Mouse (Mus musculus): ENCODE measurements around the gene Igf1r. TPM values are rescaled to one million over a fixed set of nuclear protein-coding genes. Genes with fewer than 3 reads are reported as not detected.

Gene Igf1r
- polyA plus RNA-seq, 1 experiment: 9.8 TPM

DNA sequence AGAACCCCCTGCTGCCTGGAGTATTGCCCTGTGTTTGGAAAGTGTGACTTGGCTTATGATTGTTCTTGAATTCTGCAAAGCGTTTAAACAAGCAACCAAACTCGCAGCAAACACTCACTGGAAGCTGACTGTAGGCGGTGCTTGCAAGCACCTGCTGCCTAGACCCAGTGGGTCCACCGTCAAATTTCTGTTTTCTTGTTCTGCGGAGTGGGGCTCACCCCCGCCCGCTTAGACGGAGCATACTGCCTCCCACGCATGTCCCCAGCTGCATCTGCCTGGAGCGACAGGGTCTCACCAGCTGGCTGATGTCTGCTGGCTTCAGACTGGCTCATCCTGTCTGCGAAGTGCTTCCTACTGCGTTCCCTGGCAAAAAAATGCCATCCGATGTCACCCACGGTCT, 311.9 kb downstream of the Igf1r start:
- no peaks in the 10 kb centered on the region for H3K36me3 ChIP-seq (ENCODE audit: control insufficient read depth, insufficient read depth)
- no peaks in the 10 kb centered on the region for H3K79me3 ChIP-seq (ENCODE audit: low read depth)
- no peak overlapping the region for H3ac ChIP-seq (ENCODE audit: control insufficient read depth, insufficient read length, low read depth)
- no peak for TF ChIP-seq MYOD1 (IDR thresholded peaks at IDR 0.05; ENCODE audit: control insufficient read depth, insufficient read length, low read depth)
- H3K27me3 ChIP-seq (ENCODE audit: control insufficient read depth, insufficient read depth, insufficient read length): no peaks in the 10 kb centered on the region
- no peaks in the 10 kb centered on the region for H3K79me2 ChIP-seq (ENCODE audit: control insufficient read depth, insufficient read depth)
- no peak overlapping the region for H3K4me3 ChIP-seq (ENCODE audit: insufficient read depth, poor library complexity, severe bottlenecking)

DNA sequence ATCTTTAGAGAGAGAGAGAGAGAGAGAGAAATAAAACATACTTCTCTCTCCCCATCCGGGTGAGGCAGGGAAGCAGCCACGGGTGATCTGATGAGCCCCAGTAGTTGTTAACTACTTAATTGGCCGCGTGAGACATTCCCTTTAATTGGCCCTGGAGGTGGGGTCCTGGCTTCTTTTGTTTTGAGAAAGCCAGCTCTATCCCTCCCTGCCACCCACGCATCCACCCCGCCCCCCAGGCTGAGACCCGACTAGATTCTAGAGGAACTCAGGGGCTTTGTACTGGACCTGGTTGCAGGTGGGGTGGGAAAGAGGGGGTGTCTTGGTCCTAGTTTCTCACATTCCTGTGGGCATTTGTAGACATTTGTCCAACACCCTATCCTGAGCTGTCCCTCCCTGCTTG, 312.8 kb downstream of the Igf1r start:
- Histone ChIP-seq H3ac (ENCODE audit: control insufficient read depth, insufficient read length, low read depth) (no peak overlapping the region), H3K27me3 (ENCODE audit: control insufficient read depth, insufficient read depth, insufficient read length) (no peaks in the 10 kb centered on the region), H3K79me3 (ENCODE audit: low read depth) (no peaks in the 10 kb centered on the region), H3K36me3 (ENCODE audit: control insufficient read depth, insufficient read depth) (no peaks in the 10 kb centered on the region), H3K4me3 (ENCODE audit: insufficient read depth, poor library complexity, severe bottlenecking) (no peak overlapping the region), H3K79me2 (ENCODE audit: control insufficient read depth, insufficient read depth) (no peaks in the 10 kb centered on the region)
- TF ChIP-seq CTCF (IDR thresholded peaks at IDR 0.05; ENCODE audit: control insufficient read depth, insufficient read depth, insufficient read length) (no peak), USF1 (IDR thresholded peaks at IDR 0.05; ENCODE audit: low read depth) (no peak), MYOD1 (IDR thresholded peaks at IDR 0.05; ENCODE audit: control insufficient read depth, insufficient read length, low read depth) (no peak)

DNA sequence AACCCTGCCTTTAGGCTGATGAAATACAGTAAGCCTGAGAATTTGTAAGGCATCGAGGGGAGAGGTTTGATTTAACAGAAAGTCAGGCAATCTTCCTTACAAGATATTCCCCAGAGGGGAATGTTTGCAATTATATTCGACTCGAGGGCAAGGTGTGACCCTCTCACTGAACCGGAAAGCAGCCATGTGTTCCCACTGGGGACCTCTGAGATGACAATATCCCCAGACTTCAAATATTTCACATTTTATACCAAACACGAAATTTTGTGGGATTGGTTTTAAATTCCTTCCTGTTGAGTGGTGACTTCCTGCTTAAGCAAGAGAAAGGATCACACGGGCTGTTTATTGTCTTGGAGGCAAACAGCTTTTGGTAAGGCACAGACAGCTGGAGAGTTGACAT, 314.1 kb downstream of the Igf1r start:
- H3K36me3 ChIP-seq (ENCODE audit: control insufficient read depth, insufficient read depth): no peaks in the 10 kb centered on the region
- no peak for TF ChIP-seq FOSL1 (IDR thresholded peaks at IDR 0.05; ENCODE audit: insufficient read depth, low read length, poor library complexity, severe bottlenecking)
- no peak for TF ChIP-seq CTCF (IDR thresholded peaks at IDR 0.05; ENCODE audit: control insufficient read depth, insufficient read depth, insufficient read length)
- no peak for TF ChIP-seq USF1 (IDR thresholded peaks at IDR 0.05; ENCODE audit: low read depth)
- peak; percentile 48 for TF ChIP-seq MYOD1 (IDR thresholded peaks at IDR 0.05; ENCODE audit: control insufficient read depth, insufficient read length, low read depth)
- TF ChIP-seq CEBPB (IDR thresholded peaks at IDR 0.05; ENCODE audit: low read depth): peak; percentile 63
- peak; percentile 62 for TF ChIP-seq MAX (IDR thresholded peaks at IDR 0.05)
- TF ChIP-seq MYOG (IDR thresholded peaks at IDR 0.05; ENCODE audit: control insufficient read depth, extremely low read depth, insufficient read length): no peak

DNA sequence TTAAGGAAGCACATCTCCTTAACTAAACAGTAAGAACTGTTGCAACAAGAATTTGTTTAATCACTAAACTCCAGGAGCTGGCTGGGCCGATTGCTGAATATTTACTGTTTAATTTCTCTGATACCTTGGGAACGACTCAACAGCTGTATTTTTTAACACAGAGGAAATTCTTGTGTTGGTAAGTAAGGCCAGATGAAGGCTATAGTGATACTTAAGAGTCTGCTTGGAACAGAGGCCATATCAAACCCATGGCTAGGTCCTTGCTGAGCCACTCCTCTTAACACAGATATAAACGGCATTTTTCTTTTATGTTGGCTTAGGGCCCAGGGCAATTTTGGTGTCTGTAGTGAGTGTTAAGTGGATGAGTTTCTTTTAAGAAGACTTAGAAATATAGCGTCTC, 317.9 kb downstream of the Igf1r start:
- no peaks in the 10 kb centered on the region for H3K27me3 ChIP-seq (ENCODE audit: control insufficient read depth, insufficient read depth, insufficient read length)
- no peak overlapping the region for H3K4me3 ChIP-seq (ENCODE audit: insufficient read depth, poor library complexity, severe bottlenecking)
- H3K79me2 ChIP-seq (ENCODE audit: control insufficient read depth, insufficient read depth): no peaks in the 10 kb centered on the region
- TF ChIP-seq MYOG (IDR thresholded peaks at IDR 0.05; ENCODE audit: control insufficient read depth, extremely low read depth, insufficient read length) (no peak), MAX (IDR thresholded peaks at IDR 0.05) (no peak), CTCF (IDR thresholded peaks at IDR 0.05; ENCODE audit: control insufficient read depth, insufficient read depth, insufficient read length) (no peak), USF1 (IDR thresholded peaks at IDR 0.05; ENCODE audit: low read depth) (no peak), MYOD1 (IDR thresholded peaks at IDR 0.05; ENCODE audit: control insufficient read depth, insufficient read length, low read depth) (no peak), CEBPB (IDR thresholded peaks at IDR 0.05; ENCODE audit: low read depth) (no peak), FOSL1 (IDR thresholded peaks at IDR 0.05; ENCODE audit: insufficient read depth, low read length, poor library complexity, severe bottlenecking) (no peak)
- no peaks in the 10 kb centered on the region for H3K79me3 ChIP-seq (ENCODE audit: low read depth)
- no peaks in the 10 kb centered on the region for H3K36me3 ChIP-seq (ENCODE audit: control insufficient read depth, insufficient read depth)
- no peak overlapping the region for H3ac ChIP-seq (ENCODE audit: control insufficient read depth, insufficient read length, low read depth)

More for the DNA sequence above, 314.1 kb downstream of the Igf1r start:
- no peaks in the 10 kb centered on the region for H3K79me2 ChIP-seq (ENCODE audit: control insufficient read depth, insufficient read depth)
- H3K27me3 ChIP-seq (ENCODE audit: control insufficient read depth, insufficient read depth, insufficient read length): no peaks in the 10 kb centered on the region
- H3K4me3 ChIP-seq (ENCODE audit: insufficient read depth, poor library complexity, severe bottlenecking): no peak overlapping the region
- no peaks in the 10 kb centered on the region for H3K79me3 ChIP-seq (ENCODE audit: low read depth)
- no peak overlapping the region for H3ac ChIP-seq (ENCODE audit: control insufficient read depth, insufficient read length, low read depth)

DNA sequence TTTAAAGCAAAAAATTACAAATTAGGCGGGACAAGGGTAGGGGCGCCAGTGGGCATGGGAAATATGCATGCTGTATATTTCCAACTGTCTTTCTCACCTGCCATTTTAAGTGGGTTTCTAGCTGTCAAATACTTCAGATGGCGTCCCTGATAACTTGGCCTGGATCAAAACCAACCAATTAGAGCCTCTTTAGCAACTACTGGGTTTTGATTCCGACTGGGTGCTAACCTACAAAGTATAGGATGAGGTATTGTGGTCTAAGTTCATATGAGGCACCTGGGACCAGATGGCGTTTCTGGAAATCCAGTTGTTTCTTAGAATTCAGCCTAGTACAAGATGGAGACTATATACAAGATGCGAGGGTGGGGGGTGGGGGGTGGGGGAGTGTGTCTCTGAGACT, 319.2 kb downstream of the Igf1r start:
- Histone ChIP-seq H3K79me2 (ENCODE audit: control insufficient read depth, insufficient read depth) (no peaks in the 10 kb centered on the region), H3K79me3 (ENCODE audit: low read depth) (no peaks in the 10 kb centered on the region), H3K36me3 (ENCODE audit: control insufficient read depth, insufficient read depth) (no peaks in the 10 kb centered on the region), H3ac (ENCODE audit: control insufficient read depth, insufficient read length, low read depth) (no peak overlapping the region), H3K27me3 (ENCODE audit: control insufficient read depth, insufficient read depth, insufficient read length) (no peaks in the 10 kb centered on the region), H3K4me3 (ENCODE audit: insufficient read depth, poor library complexity, severe bottlenecking) (no peak overlapping the region)
- TF ChIP-seq MYOG (IDR thresholded peaks at IDR 0.05; ENCODE audit: control insufficient read depth, extremely low read depth, insufficient read length) (no peak), CEBPB (IDR thresholded peaks at IDR 0.05; ENCODE audit: low read depth) (no peak), CTCF (IDR thresholded peaks at IDR 0.05; ENCODE audit: control insufficient read depth, insufficient read depth, insufficient read length) (no peak), MAX (IDR thresholded peaks at IDR 0.05) (no peak), FOSL1 (IDR thresholded peaks at IDR 0.05; ENCODE audit: insufficient read depth, low read length, poor library complexity, severe bottlenecking) (no peak), MYOD1 (IDR thresholded peaks at IDR 0.05; ENCODE audit: control insufficient read depth, insufficient read length, low read depth) (no peak), USF1 (IDR thresholded peaks at IDR 0.05; ENCODE audit: low read depth) (no peak)

DNA sequence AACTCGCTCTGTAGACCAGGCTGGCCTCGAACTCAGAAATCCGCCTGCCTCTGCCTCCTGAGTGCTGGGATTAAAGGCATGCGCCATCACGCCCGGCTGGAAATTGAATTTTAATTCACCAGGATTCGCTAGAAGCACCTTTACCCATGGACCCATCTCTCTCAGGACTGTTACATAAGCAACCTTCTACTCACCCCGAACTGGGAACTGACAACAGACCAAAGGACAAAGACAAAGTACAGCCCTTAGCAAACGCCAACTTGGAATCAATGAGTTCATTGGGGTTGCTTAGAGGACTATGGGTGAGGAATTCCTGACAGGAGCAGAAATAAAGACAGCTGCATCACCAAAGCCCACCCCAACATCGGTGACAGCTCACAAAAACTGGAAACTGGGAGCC, 320.0 kb downstream of the Igf1r start:
- TF ChIP-seq CTCF (IDR thresholded peaks at IDR 0.05; ENCODE audit: control insufficient read depth, insufficient read depth, insufficient read length) (no peak), USF1 (IDR thresholded peaks at IDR 0.05; ENCODE audit: low read depth) (no peak), CEBPB (IDR thresholded peaks at IDR 0.05; ENCODE audit: low read depth) (no peak), MYOG (IDR thresholded peaks at IDR 0.05; ENCODE audit: control insufficient read depth, extremely low read depth, insufficient read length) (no peak), MYOD1 (IDR thresholded peaks at IDR 0.05; ENCODE audit: control insufficient read depth, insufficient read length, low read depth) (no peak), MAX (IDR thresholded peaks at IDR 0.05) (no peak), FOSL1 (IDR thresholded peaks at IDR 0.05; ENCODE audit: insufficient read depth, low read length, poor library complexity, severe bottlenecking) (no peak)
- no peaks in the 10 kb centered on the region for H3K36me3 ChIP-seq (ENCODE audit: control insufficient read depth, insufficient read depth)
- H3K4me3 ChIP-seq (ENCODE audit: insufficient read depth, poor library complexity, severe bottlenecking): no peak overlapping the region
- no peaks in the 10 kb centered on the region for H3K79me2 ChIP-seq (ENCODE audit: control insufficient read depth, insufficient read depth)
- H3K27me3 ChIP-seq (ENCODE audit: control insufficient read depth, insufficient read depth, insufficient read length): no peaks in the 10 kb centered on the region
- no peaks in the 10 kb centered on the region for H3K79me3 ChIP-seq (ENCODE audit: low read depth)
- H3ac ChIP-seq (ENCODE audit: control insufficient read depth, insufficient read length, low read depth): no peak overlapping the region
